Mouse (Mus musculus) cerebellum, adult 2 months (tissue): Measurements from ENCODE around the gene Pfdn4. TPM values are rescaled to one million over a fixed set of nuclear protein-coding genes. Genes with fewer than 3 reads are reported as not detected.

ENCODE experiments used
- DNase-seq, 2 experiments: peaks; one replicate each; pipeline ENCODE4 v3.0.0; 2021
- H3K27ac ChIP-seq: fragments of 200-500 bp; 2 replicates; pipeline ENCODE4 v1.5.1; 2012; ENCODE audit warnings: low read length, control low read depth, inconsistent platforms; ENCODE audit not compliant: insufficient read depth
- H3K27me3 ChIP-seq: fragments of 200-500 bp; 2 replicates; pipeline ENCODE4 v1.6.1; 2012; ENCODE audit warnings: inconsistent platforms, mild to moderate bottlenecking, low read length, moderate library complexity; ENCODE audit not compliant: control insufficient read depth, insufficient read depth
- H3K4me1 ChIP-seq: fragments of 200-500 bp; 2 replicates; pipeline ENCODE4 v1.6.1; 2011; ENCODE audit warnings: low read length; ENCODE audit not compliant: control insufficient read depth, insufficient read depth
- H3K4me3 ChIP-seq: fragments of 200-500 bp; replicated peaks from 2 replicates; pipeline ENCODE3; 2011; ENCODE audit warnings: mild to moderate bottlenecking, low read depth, low read length, control low read depth; ENCODE audit not compliant: insufficient read depth
- CTCF ChIP-seq: fragments of 200-500 bp; IDR thresholded peaks from 2 replicates; pipeline ENCODE4 v1.5.1; 2011; ENCODE audit warnings: low read depth, mild to moderate bottlenecking, control low read depth, low read length, moderate library complexity, borderline replicate concordance; ENCODE audit not compliant: insufficient read depth
- POLR2A ChIP-seq: fragments of 200-500 bp; IDR thresholded peaks from 2 replicates; pipeline ENCODE4 v1.6.1; 2011; ENCODE audit warnings: low read length, control low read depth, borderline replicate concordance; ENCODE audit not compliant: insufficient read depth
- WGBS: fragments of 180-500 bp; shearing (Covaris S2); methylation state at CpG from one replicate; pipeline ENCODE4 v1.1.7; 2018; 5-methylcytosine and 5-hydroxymethylcytosine counted together
- polyA plus RNA-seq: library from polyadenylated mRNA; depleted of rRNA; stranded (reverse); fragments of >200 nt; gene quantifications from 2 replicates; pipeline ENCODE4 v1.2.3, GENCODE M21; 2012

Pfdn4 gene
- polyA plus RNA-seq, 1 experiment = 31.8 TPM

GRCm38 (mm10) chr2:170526513-170526912 is 30.3 kb downstream of the Pfdn4 start:
- no peak for DNase-seq
- no peak for TF ChIP-seq CTCF
- TF ChIP-seq POLR2A = no peak
- H3K4me1 ChIP-seq = no peaks in the 10 kb centered on the region
- no peak overlapping the region for H3K4me3 ChIP-seq
- WGBS = 95% methylated on average over 8 of the region's 8 CpGs
- no peak overlapping the region for H3K27ac ChIP-seq
- H3K27me3 ChIP-seq = no peaks in the 10 kb centered on the region; the same call in 1 of the 2 replicates

- TF ChIP-seq CTCF (no peak), POLR2A (no peak)
- Histone ChIP-seq H3K4me1 (no peaks in the 10 kb centered on the region), H3K27ac (no peak overlapping the region), H3K27me3 (no peaks in the 10 kb centered on the region; the same call in 1 of the 2 replicates), H3K4me3 (no peak overlapping the region)
- 52% methylated on average over 16 of the region's 16 CpGs for WGBS
- no peak for DNase-seq
These were observed 31.8 kb downstream of the Pfdn4 start for GRCm38 (mm10) chr2:170528061-170528460.

GRCm38 (mm10) chr2:170529766-170530165 is 33.5 kb downstream of the Pfdn4 start:
- no peaks in the 10 kb centered on the region; the same call in 1 of the 2 replicates for H3K27me3 ChIP-seq
- H3K4me3 ChIP-seq = no peak overlapping the region
- WGBS = 89% methylated on average over 7 of the region's 7 CpGs
- H3K27ac ChIP-seq = no peak overlapping the region
- H3K4me1 ChIP-seq = no peaks in the 10 kb centered on the region
- no peak for DNase-seq
- no peak for TF ChIP-seq POLR2A
- no peak for TF ChIP-seq CTCF

GRCm38 (mm10) chr2:170530256-170530655 is 34.0 kb downstream of the Pfdn4 start:
- Histone ChIP-seq H3K4me3 (no peak overlapping the region), H3K4me1 (no peaks in the 10 kb centered on the region), H3K27ac (no peak overlapping the region), H3K27me3 (no peaks in the 10 kb centered on the region; the same call in 1 of the 2 replicates)
- TF ChIP-seq POLR2A (no peak), CTCF (no peak)
- no peak for DNase-seq
- WGBS = 94% methylated on average over 3 of the region's 3 CpGs

- no peaks in the 10 kb centered on the region; the same call in 1 of the 2 replicates for H3K27me3 ChIP-seq
- TF ChIP-seq CTCF (no peak), POLR2A (no peak)
- DNase-seq = no peak
- no peaks in the 10 kb centered on the region for H3K4me1 ChIP-seq
- 57% methylated on average over 12 of the region's 12 CpGs for WGBS
- no peak overlapping the region for H3K27ac ChIP-seq
- no peak overlapping the region for H3K4me3 ChIP-seq
These were observed 38.0 kb downstream of the Pfdn4 start for GRCm38 (mm10) chr2:170534116-170534802.

- TF ChIP-seq CTCF (no peak), POLR2A (no peak)
- 87% methylated on average over 11 of the region's 11 CpGs for WGBS
These were observed 38.6 kb downstream of the Pfdn4 start for GRCm38 (mm10) chr2:170534803-170535174.

GRCm38 (mm10) chr2:170535841-170536240 is 39.6 kb downstream of the Pfdn4 start:
- no peaks in the 10 kb centered on the region; the same call in 1 of the 2 replicates for H3K27me3 ChIP-seq
- H3K4me1 ChIP-seq = no peaks in the 10 kb centered on the region
- no peak overlapping the region for H3K4me3 ChIP-seq
- TF ChIP-seq CTCF (no peak), POLR2A (no peak)
- no peak overlapping the region for H3K27ac ChIP-seq
- no peak for DNase-seq

More at GRCm38 (mm10) chr2:170534803-170535174, 38.6 kb downstream of the Pfdn4 start:
- no peak overlapping the region for H3K27ac ChIP-seq
- H3K4me3 ChIP-seq = no peak overlapping the region
- no peaks in the 10 kb centered on the region; the same call in 1 of the 2 replicates for H3K27me3 ChIP-seq
- DNase-seq = no peak
- H3K4me1 ChIP-seq = no peaks in the 10 kb centered on the region

- H3K27ac ChIP-seq = no peak overlapping the region
These were observed 43.0 kb downstream of the Pfdn4 start for GRCm38 (mm10) chr2:170539211-170539610.

More at GRCm38 (mm10) chr2:170539211-170539610, 43.0 kb downstream of the Pfdn4 start:
- DNase-seq = no peak
- no peak overlapping the region for H3K4me3 ChIP-seq
- no peak for TF ChIP-seq POLR2A
- TF ChIP-seq CTCF = no peak
- H3K27me3 ChIP-seq = no peaks in the 10 kb centered on the region
- 37% methylated on average over 9 of the region's 9 CpGs for WGBS
- no peaks in the 10 kb centered on the region for H3K4me1 ChIP-seq
